Mouse (Mus musculus) layer of hippocampus, postnatal 25 days (tissue): ENCODE measurements at regions not wholly inside any gene's neighbourhood (a gene's known extent, or its start where the extent isn't known, plus 50 kb on each side); places are given as distances from the start of the nearest gene placed in this dataset.

Source experiments
- DNase-seq, 2 experiments: peaks; one replicate each; pipeline ENCODE4 v3.0.0; 2022; ENCODE audit warnings: mixed read lengths in 2 of 2, low spot score in 1 of 2; ENCODE audit errors: extremely low spot score in 1 of 2

GRCm38 (mm10) chr4:82164058-82164457 is 541.5 kb downstream of the Nfib start:
- DNase-seq, result no peak

DNA sequence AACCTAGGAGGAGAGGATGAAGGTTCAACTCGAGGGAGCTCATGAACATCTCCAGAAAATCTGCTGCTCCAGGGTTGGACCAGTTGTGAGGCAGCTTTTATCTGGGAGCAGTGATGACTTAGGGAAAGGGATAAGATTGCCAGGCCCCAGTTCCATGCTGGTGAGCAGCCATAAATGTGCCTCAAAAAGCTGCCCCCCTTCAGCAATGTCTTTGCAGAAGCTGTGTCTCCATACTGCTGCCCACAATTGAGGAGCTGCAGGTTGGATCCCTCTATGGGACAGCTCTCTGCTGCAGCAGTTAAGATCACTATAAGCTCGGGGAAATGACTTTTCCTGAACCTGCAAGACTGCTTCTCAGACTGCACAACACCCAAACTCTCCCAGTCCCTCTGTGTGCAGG is 543.7 kb downstream of the Nfib start:
- no peak for DNase-seq

GRCm38 (mm10) chr4:82161232-82161631 is 544.3 kb downstream of the Nfib start:
- DNase-seq, result no peak

DNA sequence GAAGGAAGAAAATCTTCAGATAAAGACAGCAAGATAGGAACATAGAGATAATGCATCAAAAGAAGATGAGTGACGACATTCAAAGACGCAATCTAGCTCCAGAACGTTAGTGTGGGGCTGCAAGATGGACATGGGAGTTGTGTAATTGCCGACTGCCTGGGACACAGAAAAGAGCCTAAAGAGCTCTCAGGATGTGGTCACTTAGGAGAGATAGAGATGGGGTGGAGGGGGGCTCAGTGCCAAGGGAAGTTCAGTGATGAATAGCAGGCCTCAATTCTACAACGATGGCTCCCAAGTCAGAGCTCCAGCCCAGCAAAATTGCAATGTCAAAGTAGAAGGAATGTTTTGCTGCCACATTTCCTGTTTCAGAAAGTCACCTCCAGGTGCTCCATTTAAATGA is 545.3 kb downstream of the Nfib start:
- DNase-seq, result no peak

- no peak for DNase-seq
Measured at GRCm38 (mm10) chr4:82155642-82156320, 549.8 kb downstream of the Nfib start.

DNA sequence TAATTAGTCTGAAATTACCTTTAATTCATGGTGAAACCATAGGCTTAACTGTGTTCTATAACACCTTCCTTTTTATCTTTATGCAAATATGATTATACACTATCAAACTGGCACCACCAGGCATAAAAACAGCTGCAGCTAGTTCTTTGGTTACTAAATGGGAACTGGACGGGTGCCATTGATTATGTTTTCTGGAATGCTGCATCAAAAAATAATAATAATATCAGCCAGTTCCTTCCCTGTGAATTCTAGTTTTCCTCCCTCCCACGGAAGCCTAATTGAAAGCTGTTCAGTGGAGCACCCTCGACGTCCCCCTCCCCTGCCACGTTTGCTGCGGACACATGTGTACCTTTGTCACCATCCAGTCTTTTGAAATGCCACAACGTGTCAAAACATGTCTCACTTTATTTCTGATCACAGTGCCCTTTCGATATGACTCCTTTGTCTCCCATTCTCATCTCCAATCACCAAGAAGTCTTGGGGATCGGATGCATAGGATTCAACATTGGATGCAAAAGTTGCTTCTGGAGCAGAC is 551.5 kb downstream of the Nfib start:
- no peak for DNase-seq

- no peak for DNase-seq
Measured at GRCm38 (mm10) chr4:82153604-82154003, 551.9 kb downstream of the Nfib start.

DNA sequence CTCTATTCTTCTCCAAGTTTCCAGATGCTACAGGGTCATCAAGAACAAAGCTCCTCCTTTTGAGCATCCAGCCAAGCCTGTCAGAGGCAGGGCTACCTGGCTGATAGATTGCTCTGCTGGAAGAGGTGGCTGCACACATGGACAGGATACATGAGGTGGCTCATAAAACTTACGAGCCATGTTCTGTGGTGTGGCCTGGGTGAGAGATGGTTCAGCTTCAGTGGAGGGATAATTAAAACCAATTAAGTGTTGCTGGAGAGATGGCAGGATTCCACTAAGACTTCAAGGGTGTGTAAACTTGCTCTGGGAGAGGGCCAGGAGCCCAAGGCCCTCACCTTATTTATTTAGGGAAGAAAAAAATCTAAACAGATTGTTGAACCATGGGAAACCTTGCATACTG is 555.6 kb downstream of the Nfib start:
- DNase-seq, result no peak

DNA sequence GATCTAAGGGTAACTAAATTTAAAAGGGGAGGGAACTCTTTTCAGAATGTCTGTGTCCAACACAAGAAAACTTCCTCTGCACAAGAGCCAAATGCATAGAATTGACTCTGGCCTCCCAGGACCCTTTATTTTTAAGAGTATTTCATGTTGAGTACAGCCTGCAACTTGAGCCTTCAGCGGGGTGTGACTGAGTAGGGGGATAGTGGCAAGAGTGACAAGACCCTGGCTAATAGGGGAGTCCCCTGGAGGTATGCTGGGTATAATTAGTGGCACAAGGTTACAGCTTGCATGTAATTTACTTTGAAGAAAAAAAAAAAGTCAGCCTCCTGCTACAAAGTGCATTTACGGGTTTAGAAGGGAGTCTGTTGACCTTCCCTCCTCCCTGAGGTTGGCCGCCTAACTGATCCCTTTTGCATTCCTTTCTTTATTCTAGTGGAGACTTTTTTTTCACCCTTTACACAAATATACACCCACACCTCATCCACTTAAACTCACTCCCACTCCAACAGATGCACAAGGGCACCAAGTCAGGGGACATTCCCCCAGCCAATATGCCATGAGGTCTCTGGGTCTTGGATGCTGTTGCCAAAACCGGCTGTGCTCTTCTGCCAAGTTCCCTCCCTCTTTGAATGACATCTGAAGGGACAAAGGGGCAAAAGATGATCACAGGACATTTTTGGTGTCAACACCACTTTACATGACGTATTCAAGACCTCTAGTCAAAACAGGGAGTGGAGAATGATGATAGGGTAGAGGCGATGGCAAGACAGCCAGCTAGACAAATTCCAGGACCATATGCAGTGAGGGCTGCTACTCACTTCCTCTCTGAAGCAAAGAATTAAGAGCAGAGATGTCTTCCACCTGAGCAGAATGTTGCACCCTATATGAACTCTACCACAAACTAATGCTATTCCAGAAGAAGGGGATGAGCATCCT is 557.2 kb downstream of the Nfib start:
- no peak for DNase-seq

DNA sequence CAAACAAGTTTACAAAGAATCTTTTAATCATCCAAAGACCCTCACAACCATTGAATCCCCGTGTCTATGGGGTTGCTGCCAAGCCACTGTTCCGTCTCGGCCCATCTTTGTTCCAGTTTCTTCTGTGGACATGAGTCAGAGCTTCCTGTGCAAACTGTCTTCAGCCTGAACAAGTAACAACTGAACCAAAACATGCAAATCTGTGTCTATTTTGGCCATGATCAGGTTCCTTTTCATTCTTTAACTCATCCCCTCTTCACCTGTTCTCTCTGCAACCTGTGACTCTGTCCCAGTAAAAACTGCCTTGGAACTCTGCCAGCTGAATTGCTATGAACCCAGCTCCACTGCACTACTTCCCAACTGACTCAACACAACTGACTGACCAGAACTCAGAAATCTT is 563.2 kb downstream of the Nfib start:
- no peak for DNase-seq

DNA sequence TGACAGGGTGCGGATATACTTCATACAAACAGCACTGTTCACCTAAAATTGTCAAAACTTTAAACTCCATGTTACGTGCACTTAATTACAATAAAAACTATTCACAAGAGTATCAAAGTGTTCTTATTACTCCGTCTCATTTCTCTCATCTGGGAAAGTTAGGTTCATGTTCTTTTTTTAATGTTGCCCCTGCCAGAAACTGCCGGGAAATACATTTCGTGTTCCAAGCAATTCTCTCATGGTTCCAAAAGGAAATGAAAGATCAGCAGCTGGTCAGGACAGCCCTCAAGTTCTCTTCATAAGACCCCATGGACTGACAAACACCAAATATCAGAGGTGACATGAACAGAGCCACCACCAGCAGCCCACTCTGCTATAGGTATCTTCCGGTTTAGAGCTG is 565.7 kb downstream of the Nfib start:
- no peak for DNase-seq

GRCm38 (mm10) chr4:82139016-82139415 is 566.5 kb downstream of the Nfib start:
- DNase-seq, result no peak

GRCm38 (mm10) chr4:82132851-82133250 is 572.7 kb downstream of the Nfib start:
- DNase-seq, result no peak

DNA sequence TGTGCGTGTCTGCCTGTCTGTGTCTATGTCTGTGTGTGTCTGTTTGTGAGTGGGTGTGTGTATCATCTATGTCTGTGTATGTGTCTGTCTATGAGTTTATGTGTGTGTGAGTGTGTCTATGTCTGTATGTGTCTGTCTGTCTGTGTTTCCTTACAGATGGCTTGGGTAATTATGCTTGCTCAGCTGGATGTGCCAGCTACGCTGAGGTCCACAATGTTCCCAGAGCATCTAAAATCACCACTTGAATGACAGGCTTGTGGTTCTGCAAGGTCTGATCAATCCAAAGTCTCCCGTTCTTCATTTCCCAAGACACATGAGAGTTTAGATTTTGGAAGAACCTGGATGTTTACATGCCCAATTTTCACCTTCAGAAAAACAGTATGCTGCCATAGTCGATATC is 573.2 kb downstream of the Nfib start:
- DNase-seq, result no peak

DNA sequence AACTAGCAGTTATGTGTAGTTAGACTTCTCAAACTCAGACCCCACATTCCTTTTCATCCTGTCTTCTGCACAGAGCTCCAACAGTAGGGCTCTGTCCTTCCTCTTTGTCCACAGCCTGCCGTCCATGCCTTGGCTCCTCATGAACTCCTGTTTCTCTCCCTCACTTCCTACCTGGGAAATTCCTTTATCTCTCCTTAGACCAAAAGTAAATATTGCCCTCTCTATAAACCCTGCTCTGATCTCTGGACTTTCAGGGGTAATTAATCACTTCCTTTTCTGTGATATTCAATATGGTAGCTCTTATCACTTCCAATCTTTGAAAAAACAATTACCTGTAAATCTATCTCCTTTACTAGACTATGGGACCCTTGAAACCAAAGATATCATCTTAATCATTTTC is 576.1 kb downstream of the Nfib start:
- no peak for DNase-seq

DNA sequence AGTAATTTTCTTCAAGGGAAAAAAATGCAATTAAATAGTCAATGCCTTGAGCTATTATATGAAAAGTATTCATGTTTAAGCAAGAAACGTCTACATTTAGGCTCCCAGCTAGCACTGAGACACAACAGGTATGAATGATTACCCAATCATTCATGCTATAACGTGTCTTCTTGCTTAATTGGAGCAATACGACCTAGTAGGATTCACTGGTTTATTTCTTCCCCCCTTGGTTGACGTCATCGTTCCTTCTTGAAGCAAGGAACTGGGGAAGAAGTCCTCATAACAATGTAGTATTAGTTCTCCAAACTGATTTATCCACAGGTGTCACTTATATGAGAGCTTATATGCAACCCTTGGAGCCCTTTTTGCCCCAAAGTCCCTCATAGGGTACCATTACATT is 581.8 kb downstream of the Nfib start:
- DNase-seq, result no peak

DNA sequence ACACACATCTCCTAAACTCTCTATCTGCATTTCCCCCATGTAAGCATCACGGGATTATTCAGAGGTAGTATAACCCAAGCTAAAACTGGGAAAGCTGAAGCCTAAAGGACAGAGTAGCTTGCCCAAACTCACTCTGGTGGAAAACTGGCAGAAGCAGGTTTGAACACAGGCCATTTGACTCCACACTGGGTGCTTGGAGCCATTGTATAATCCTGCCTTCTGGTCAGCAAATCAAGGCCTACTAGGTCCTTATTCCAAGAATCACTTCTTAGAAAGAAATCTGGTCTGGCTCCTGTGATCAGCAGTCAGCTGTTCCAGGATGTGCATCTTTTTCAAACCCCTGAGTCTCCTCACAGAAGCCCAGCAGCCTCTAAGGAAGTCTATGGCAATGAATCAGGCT is 582.4 kb downstream of the Nfib start:
- DNase-seq, result no peak

- no peak for DNase-seq
Measured at GRCm38 (mm10) chr4:82120796-82121195, 584.8 kb downstream of the Nfib start.

GRCm38 (mm10) chr4:82120326-82120725 is 585.2 kb downstream of the Nfib start:
- DNase-seq, result no peak

- DNase-seq, result no peak
Measured at GRCm38 (mm10) chr4:82101837-82102236, 603.7 kb downstream of the Nfib start.

GRCm38 (mm10) chr4:82099970-82100368 is 605.6 kb downstream of the Nfib start:
- DNase-seq, result no peak
